Mouse (Mus musculus) limb, embryonic 12.5 days (tissue): Measurements from ENCODE around the gene Olfr314. TPM values are rescaled to one million over a fixed set of nuclear protein-coding genes. Genes with fewer than 3 reads are reported as not detected.
"Not testable (repeated sequence)": the region's sequence is repeated elsewhere in the genome, so short reads cannot be mapped to it uniquely, and the experiment has no call there.

Experiments used
- ATAC-seq: fragments of 200-750 bp; cut with Nextera tagmentation; 2 replicates; pipeline ENCODE4 v1.8.0; 2017; ENCODE audit warnings: low read depth, moderate TSS enrichment; ENCODE audit not compliant: insufficient number of reproducible peaks, insufficient read depth, low FRiP score, low TSS enrichment
- H3K27ac ChIP-seq: fragments of 300-500 bp; sonication (generic); 2 replicates; pipeline ENCODE4 v1.5.1; 2016; ENCODE audit warnings: mild to moderate bottlenecking, moderate library complexity
- H3K27me3 ChIP-seq: fragments of 300-500 bp; sonication (generic); 2 replicates; pipeline ENCODE4 v1.6.1; 2016; ENCODE audit warnings: mild to moderate bottlenecking, moderate library complexity
- H3K36me3 ChIP-seq: fragments of 300-500 bp; sonication (generic); 2 replicates; pipeline ENCODE4 v1.6.1; 2016; ENCODE audit warnings: mild to moderate bottlenecking, moderate library complexity
- H3K4me1 ChIP-seq: fragments of 300-500 bp; sonication (generic); replicated peaks from 2 replicates; pipeline ENCODE4 v1.6.1; 2016
- H3K4me2 ChIP-seq: fragments of 300-500 bp; sonication (generic); 2 replicates; pipeline ENCODE4 v1.6.1; 2016; ENCODE audit warnings: mild to moderate bottlenecking, moderate library complexity
- H3K4me3 ChIP-seq: fragments of 300-500 bp; sonication (generic); replicated peaks from 2 replicates; pipeline ENCODE4 v1.5.1; 2016; ENCODE audit warnings: mild to moderate bottlenecking
- H3K9ac ChIP-seq: fragments of 300-500 bp; sonication (generic); replicated peaks from 2 replicates; pipeline ENCODE4 v1.6.1; 2016; ENCODE audit warnings: mild to moderate bottlenecking, moderate library complexity
- H3K9me3 ChIP-seq: fragments of 300-500 bp; sonication (generic); 2 replicates; pipeline ENCODE4 v1.6.1; 2016; ENCODE audit warnings: mild to moderate bottlenecking, moderate library complexity
- WGBS: fragments of 180-500 bp; shearing (Covaris S2); methylation state at CpG from one replicate; pipeline ENCODE4 v1.1.7; 2016; 5-methylcytosine and 5-hydroxymethylcytosine counted together
- polyA plus RNA-seq: library from polyadenylated mRNA; unstranded; fragments of >200 nt; fragmentation: Nextera tagmentation; extraction: Ambion mirVana; gene quantifications from 2 replicates; pipeline ENCODE4 v1.2.1, GENCODE M21; 2016

Gene Olfr314
- polyA plus RNA-seq, 1 experiment from 2014 or later: not detected

- Histone ChIP-seq H3K36me3 (no peaks in the 10 kb centered on the region), H3K27me3 (no peaks in the 10 kb centered on the region), H3K4me2 (no peak overlapping the region), H3K9ac (no peak overlapping the region), H3K9me3 (no peaks in the 10 kb centered on the region), H3K4me3 (no peak overlapping the region), H3K27ac (no peak overlapping the region), H3K4me1 (no peaks in the 10 kb centered on the region)
- WGBS: 87% methylated on average over 2 of the region's 2 CpGs
- no peak for ATAC-seq
Observed at GRCm38 (mm10) chr11:58795856-58796255, 13.1 kb downstream of the Olfr314 start.

- Histone ChIP-seq H3K4me2 (no peak overlapping the region), H3K9ac (no peak overlapping the region), H3K36me3 (no peaks in the 10 kb centered on the region), H3K27me3 (no peaks in the 10 kb centered on the region), H3K27ac (no peak overlapping the region), H3K4me1 (no peaks in the 10 kb centered on the region), H3K4me3 (no peak overlapping the region), H3K9me3 (no peaks in the 10 kb centered on the region)
- no peak for ATAC-seq
- WGBS: 83% methylated on average over 7 of the region's 7 CpGs
Observed at GRCm38 (mm10) chr11:58796850-58797249, 14.1 kb downstream of the Olfr314 start.

DNA sequence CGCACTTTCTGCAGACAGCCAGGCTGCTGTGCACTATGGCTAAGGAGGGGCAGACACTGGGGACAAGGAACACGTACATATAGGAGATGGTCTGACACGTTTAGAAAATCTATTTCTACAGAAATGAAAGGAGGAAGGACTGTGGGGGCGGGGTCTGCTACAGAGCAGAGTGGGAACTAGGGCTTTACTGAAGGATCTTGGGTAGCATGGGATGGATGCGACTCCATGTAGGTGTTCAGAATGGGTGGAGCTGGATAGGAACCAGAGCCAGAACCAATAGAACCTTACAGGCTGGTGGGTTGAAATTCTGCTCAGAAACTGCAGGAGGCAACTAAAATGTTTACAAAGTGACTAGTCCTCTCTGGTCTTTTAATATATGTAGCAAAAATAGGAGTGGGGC is 17.0 kb downstream of the Olfr314 start:
- H3K4me1 ChIP-seq: no peaks in the 10 kb centered on the region
- no peaks in the 10 kb centered on the region for H3K9me3 ChIP-seq
- H3K4me2 ChIP-seq: no peak overlapping the region
- H3K36me3 ChIP-seq: no peaks in the 10 kb centered on the region
- no peak overlapping the region for H3K27ac ChIP-seq
- H3K27me3 ChIP-seq: no peaks in the 10 kb centered on the region
- no peak overlapping the region for H3K9ac ChIP-seq
- 78% methylated on average over 5 of the region's 5 CpGs for WGBS
- ATAC-seq: no peak
- H3K4me3 ChIP-seq: no peak overlapping the region

DNA sequence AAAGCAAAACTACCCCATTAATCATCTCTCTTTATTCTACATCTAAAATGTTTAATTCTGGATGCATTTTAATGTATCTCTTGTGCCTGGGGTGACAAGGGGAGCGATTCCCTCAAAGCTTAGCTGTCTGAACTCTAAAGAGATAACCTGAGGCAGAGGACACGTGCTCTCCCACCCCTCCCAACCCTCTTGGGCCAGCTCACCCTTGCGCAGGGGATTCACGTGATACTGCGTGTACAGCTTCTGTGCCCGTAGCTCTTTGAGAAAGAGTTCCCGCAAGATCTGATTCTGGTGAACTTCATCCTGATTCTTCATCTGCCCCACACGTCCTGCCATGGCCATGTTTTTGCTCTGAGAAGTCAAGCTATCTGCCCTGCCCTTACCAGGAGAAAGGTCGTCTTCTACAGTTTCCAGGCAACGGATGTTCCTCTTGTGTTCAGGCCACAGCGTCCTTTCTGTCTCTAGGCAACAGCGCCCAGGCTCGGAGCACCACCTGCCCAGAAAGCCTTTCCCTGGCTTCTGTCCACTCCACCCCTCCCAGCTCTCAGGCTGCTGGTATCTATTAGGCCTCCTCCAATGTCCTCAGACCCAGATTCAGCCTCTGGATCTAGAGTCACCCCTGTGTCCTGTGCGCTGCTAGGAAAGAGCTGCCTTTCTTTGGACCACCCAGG is 18.9 kb downstream of the Olfr314 start, which contains the start of gene Fam183b:
Gene Fam183b (minus strand): TSS at position 403 of the 671 bp plus-strand sequence.
- Histone ChIP-seq H3K4me2 (no peak within 1 kb of the TSS), H3K4me1 (no peaks in the 10 kb centered on the region), H3K27me3 (no peaks in the 10 kb centered on the region), H3K27ac (no peak within 1 kb of the TSS), H3K36me3 (no peaks in the 10 kb centered on the region), H3K9ac (no peak within 1 kb of the TSS), H3K9me3 (no peaks in the 10 kb centered on the region), H3K4me3 (no peak within 1 kb of the TSS)
- 42% methylated on average over 14 of the region's 14 CpGs for WGBS
- ATAC-seq: 0 out of 2 replicates have a peak, but pooled peaks have one; percentile 42

DNA sequence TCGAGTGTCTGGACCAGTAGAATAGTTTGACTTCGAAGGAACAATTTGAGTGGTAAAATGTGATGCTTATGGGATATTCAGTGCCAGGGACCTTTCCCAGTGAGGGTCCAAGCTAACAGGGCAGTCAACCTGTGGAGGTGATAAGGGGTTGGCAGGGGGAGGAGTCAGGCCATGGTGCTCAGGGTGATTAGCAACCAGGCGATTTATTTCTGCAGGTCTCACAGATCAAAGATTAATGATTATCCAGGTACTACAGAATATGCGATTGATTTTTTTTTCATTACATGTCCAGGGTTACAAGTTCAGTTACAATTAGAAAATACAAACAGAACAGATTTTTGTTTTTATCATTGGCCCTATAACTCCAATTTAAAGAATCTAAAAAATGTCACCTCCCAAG is 21.1 kb downstream of the Olfr314 start:
- Histone ChIP-seq H3K4me3 (no peak overlapping the region), H3K36me3 (no peaks in the 10 kb centered on the region), H3K27ac (no peak overlapping the region), H3K4me1 (no peaks in the 10 kb centered on the region), H3K27me3 (no peaks in the 10 kb centered on the region), H3K4me2 (no peak overlapping the region), H3K9ac (no peak overlapping the region), H3K9me3 (no peaks in the 10 kb centered on the region)
- ATAC-seq: no peak
- 65% methylated on average over 4 of the region's 4 CpGs for WGBS

DNA sequence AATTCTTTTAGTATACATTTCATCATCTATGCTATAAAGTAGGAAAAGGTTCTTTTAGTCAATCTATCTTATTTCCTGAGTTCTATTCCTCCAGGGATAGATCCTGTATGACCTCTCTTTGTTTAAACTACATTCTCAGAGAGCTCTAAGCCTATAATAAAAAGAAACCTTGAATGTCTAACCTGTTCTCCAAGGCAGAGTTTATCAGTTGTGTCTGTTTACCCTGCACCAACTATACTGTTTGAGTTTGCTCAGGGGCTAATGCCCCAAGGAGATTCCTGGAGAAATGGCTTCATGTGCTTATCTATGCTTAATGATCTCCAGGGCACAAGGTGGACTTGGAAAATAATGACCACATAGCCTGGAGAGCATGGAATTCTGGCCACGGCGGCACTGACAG is 21.6 kb downstream of the Olfr314 start:
- no peak overlapping the region for H3K9ac ChIP-seq
- H3K27me3 ChIP-seq: no peaks in the 10 kb centered on the region
- H3K36me3 ChIP-seq: no peaks in the 10 kb centered on the region
- H3K9me3 ChIP-seq: no peaks in the 10 kb centered on the region
- H3K4me1 ChIP-seq: no peaks in the 10 kb centered on the region
- no peak overlapping the region for H3K4me3 ChIP-seq
- no peak for ATAC-seq
- 80% methylated on average over 2 of the region's 2 CpGs for WGBS
- no peak overlapping the region for H3K4me2 ChIP-seq
- H3K27ac ChIP-seq: no peak overlapping the region

DNA sequence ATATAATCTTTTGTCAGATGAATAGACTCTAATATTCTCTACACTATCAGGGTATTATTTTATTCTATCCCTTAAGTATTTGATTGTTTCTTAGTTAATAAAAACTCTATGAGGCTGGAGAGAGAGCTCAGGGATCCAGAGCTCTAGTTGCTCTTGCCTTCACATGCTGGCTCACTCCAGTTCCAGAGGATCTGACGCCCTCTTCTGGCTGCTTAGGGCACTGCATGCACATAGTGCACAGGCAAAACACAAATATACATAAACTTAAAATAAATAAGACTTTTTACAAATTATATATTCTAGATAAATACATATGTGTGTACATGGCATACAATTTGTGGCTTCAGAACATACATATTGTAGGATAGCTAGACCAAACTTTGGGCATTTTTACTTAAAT is 29.2 kb downstream of the Olfr314 start:
- Histone ChIP-seq H3K4me3 (no peak overlapping the region), H3K4me2 (no peak overlapping the region), H3K27ac (no peak overlapping the region), H3K9me3 (no peaks in the 10 kb centered on the region), H3K36me3 (no peaks in the 10 kb centered on the region), H3K27me3 (peaks cover 5% of the 10 kb centered on the region; the same call in 1 of the 2 replicates), H3K4me1 (no peaks in the 10 kb centered on the region), H3K9ac (no peak overlapping the region)
- 7% methylated on average over 1 of the region's 1 CpGs for WGBS
- ATAC-seq: no peak

- not testable (repeated sequence) for H3K4me3 ChIP-seq, H3K27ac ChIP-seq, H3K9ac ChIP-seq, ATAC-seq, H3K4me1 ChIP-seq, H3K4me2 ChIP-seq, H3K27me3 ChIP-seq, H3K9me3 ChIP-seq, H3K36me3 ChIP-seq
- 50% methylated on average over 1 of the region's 1 CpGs for WGBS
Observed at GRCm38 (mm10) chr11:58814700-58815099, 31.9 kb downstream of the Olfr314 start, which contains the start of gene Olfr313. Olfr313 (plus strand) TSS chr11:58815000.

- H3K4me2 ChIP-seq: no peak overlapping the region
- H3K9me3 ChIP-seq: no peaks in the 10 kb centered on the region
- H3K4me3 ChIP-seq: no peak overlapping the region
- 90% methylated on average over 1 of the region's 1 CpGs for WGBS
- H3K4me1 ChIP-seq: no peaks in the 10 kb centered on the region
- no peaks in the 10 kb centered on the region for H3K27me3 ChIP-seq
- no peak overlapping the region for H3K27ac ChIP-seq
- H3K36me3 ChIP-seq: no peaks in the 10 kb centered on the region
- ATAC-seq: no peak
- no peak overlapping the region for H3K9ac ChIP-seq
Observed at GRCm38 (mm10) chr11:58815676-58816075, 32.9 kb downstream of the Olfr314 start.

- not testable (repeated sequence) for H3K36me3 ChIP-seq, H3K27me3 ChIP-seq, H3K27ac ChIP-seq, ATAC-seq, H3K9me3 ChIP-seq, H3K4me1 ChIP-seq, H3K4me2 ChIP-seq, H3K4me3 ChIP-seq, H3K9ac ChIP-seq
Observed at GRCm38 (mm10) chr11:58828937-58829336, 46.2 kb downstream of the Olfr314 start, which contains the start of gene Olfr312. Olfr312 (plus strand) TSS chr11:58829237.

- no peaks in the 10 kb centered on the region for H3K4me1 ChIP-seq
- 82% methylated on average over 3 of the region's 3 CpGs for WGBS
- H3K9me3 ChIP-seq: no peaks in the 10 kb centered on the region
- no peak for ATAC-seq
- no peak overlapping the region for H3K4me2 ChIP-seq
- no peaks in the 10 kb centered on the region for H3K36me3 ChIP-seq
- no peak overlapping the region for H3K4me3 ChIP-seq
- no peak overlapping the region for H3K27ac ChIP-seq
- no peaks in the 10 kb centered on the region for H3K27me3 ChIP-seq
- no peak overlapping the region for H3K9ac ChIP-seq
Observed at GRCm38 (mm10) chr11:58829764-58830163, 47.0 kb downstream of the Olfr314 start.

DNA sequence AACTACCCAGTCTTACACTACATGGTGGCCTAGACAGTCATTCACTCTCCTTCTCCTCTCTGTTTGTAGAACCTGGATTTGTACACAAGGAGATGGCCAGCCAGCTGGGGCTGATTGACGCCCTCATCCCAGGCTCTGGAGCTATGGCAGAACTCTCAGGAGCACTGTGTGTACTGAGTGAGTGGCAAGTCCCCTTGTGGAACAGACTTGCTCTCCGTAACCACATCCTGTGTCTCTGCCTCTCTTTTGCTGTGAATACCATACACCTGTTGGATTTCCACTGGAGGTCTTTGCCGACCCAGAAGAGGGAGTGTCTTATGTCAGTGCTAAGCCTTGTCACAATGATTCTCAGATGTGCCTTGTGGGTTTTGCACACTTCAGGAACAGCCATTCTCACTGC is 49.8 kb downstream of the Olfr314 start:
- not testable (repeated sequence) for ATAC-seq, H3K27ac ChIP-seq, H3K27me3 ChIP-seq, H3K4me1 ChIP-seq, H3K9ac ChIP-seq, H3K9me3 ChIP-seq, H3K36me3 ChIP-seq, H3K4me3 ChIP-seq, H3K4me2 ChIP-seq
- WGBS: 83% methylated on average over 3 of the region's 3 CpGs
